Mouse (Mus musculus): ENCODE measurements around the gene Utp4.
"Not testable (repeated sequence)": the region's sequence is repeated elsewhere in the genome, so short reads cannot be mapped to it uniquely, and the experiment has no call there.

- TF ChIP-seq GATA1 (IDR thresholded peaks at IDR 0.05; ENCODE audit: borderline replicate concordance, low read length); FLI1 (IDR thresholded peaks at IDR 0.05; ENCODE audit: low read length): not testable (repeated sequence)
Observed at GRCm38 (mm10) chr8:106884094-106884493, 9.3 kb upstream of the Utp4 start.

Measured in megakaryocyte, embryonic 14.5 days (primary cell).